Mouse (Mus musculus): ENCODE results near the gene Gm3194. TPM values are rescaled to one million over a fixed set of nuclear protein-coding genes. Genes with fewer than 3 reads are reported as not detected.

Gene Gm3194
- polyA plus RNA-seq (2012; ENCODE audit: low replicate concordance) = not detected in 2 replicates

GRCm38 (mm10) chr14:5455367-5455766, at the start of gene Gm3194:
Gene Gm3194, minus strand, starts transcription at chr14:5455467.

DNA sequence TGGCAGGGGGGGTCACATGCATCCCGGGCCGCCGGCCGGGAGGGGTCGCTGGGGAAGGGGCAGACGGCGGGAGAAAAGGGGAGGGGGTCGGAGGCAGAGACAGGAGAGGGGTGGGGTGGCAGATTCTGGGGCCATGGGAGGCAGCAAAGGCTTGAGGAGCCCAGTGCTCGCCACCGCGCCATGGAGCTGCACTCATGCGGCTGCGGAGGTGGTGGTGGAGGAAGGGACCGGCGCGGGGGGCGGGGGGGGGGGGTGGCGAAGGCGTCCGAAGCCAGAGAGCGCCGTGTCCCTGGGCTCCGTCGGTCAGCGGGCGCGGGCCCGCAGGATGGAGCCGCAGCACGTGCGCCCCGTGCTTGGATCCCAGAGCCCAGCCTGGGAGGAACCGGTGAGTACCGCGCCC, 46.1 kb upstream of the Gm3194 start, which contains the start of gene Gm3488:
TSS of gene Gm3488 (plus strand) at position 301 of the 400 bp plus-strand sequence.

GRCm38 (mm10) chr14:5483907-5484306, 28.6 kb upstream of the Gm3194 start, which contains the start of gene Gm3187:
Gene Gm3187, plus strand, starts transcription at chr14:5484207.

GRCm38 (mm10) chr14:5477730-5478129, 22.5 kb upstream of the Gm3194 start, which contains the start of gene Gm8246:
Gene Gm8246, minus strand, starts transcription at chr14:5477830.

GRCm38 (mm10) chr14:5388949-5389348, 66.3 kb downstream of the Gm3194 start, which contains the start of gene Gm3500:
Gene Gm3500, minus strand, starts transcription at chr14:5389049.

Other genes starting within 250 kb of the Gm3194 start
- gene Gm3526, start 194.9 kb downstream of the Gm3194 start, polyA plus RNA-seq (2012; ENCODE audit: low replicate concordance) = 0.13 TPM in 1 of 2 replicates, not detected in the other
- not detected in 2 replicates for gene Gm3542, start 120.5 kb downstream of the Gm3194 start, polyA plus RNA-seq (2012; ENCODE audit: low replicate concordance)
- gene Gm3500, start 66.4 kb downstream of the Gm3194 start, polyA plus RNA-seq (2012; ENCODE audit: low replicate concordance) = not detected in 2 replicates
- not detected in 2 replicates for gene Gm8246, start 22.4 kb upstream of the Gm3194 start, polyA plus RNA-seq (2012; ENCODE audit: low replicate concordance)
- gene Gm3187, start 28.7 kb upstream of the Gm3194 start, polyA plus RNA-seq (2012; ENCODE audit: low replicate concordance) = not detected in 2 replicates
- gene Gm3488, start 46.2 kb upstream of the Gm3194 start, polyA plus RNA-seq (2012; ENCODE audit: low replicate concordance) = not detected in 2 replicates
- not detected in 2 replicates for gene Gm3532, start 83.0 kb upstream of the Gm3194 start, polyA plus RNA-seq (2012; ENCODE audit: low replicate concordance)
- not detected in 2 replicates for gene Gm8265, start 177.6 kb upstream of the Gm3194 start, polyA plus RNA-seq (2012; ENCODE audit: low replicate concordance)
- not detected in 2 replicates for gene Gm9603, start 232.0 kb upstream of the Gm3194 start, polyA plus RNA-seq (2012; ENCODE audit: low replicate concordance)